Mouse (Mus musculus) heart, adult 2 months (tissue): ENCODE results near the gene Dnajc30. TPM values are rescaled to one million over a fixed set of nuclear protein-coding genes. Genes with fewer than 3 reads are reported as not detected.

ENCODE experiments used
- DNase-seq, 2 experiments: peaks; one replicate each; pipeline ENCODE4 v3.0.0; 2021
- H3K27ac ChIP-seq: fragments of 200-600 bp; 2 replicates; pipeline ENCODE4 v1.8.1; 2022
- H3K27me3 ChIP-seq: fragments of 200-500 bp; 2 replicates; pipeline ENCODE4 v1.6.1; 2012; ENCODE audit warnings: mild to moderate bottlenecking, low read length, inconsistent platforms, mixed read lengths; ENCODE audit not compliant: control insufficient read depth, insufficient read depth
- H3K36me3 ChIP-seq: fragments of 200-500 bp; 2 replicates; pipeline ENCODE4 v1.6.1; 2012; ENCODE audit warnings: low read length, inconsistent platforms; ENCODE audit not compliant: control insufficient read depth, insufficient read depth
- H3K4me1 ChIP-seq: fragments of 200-500 bp; 2 replicates; pipeline ENCODE4 v1.6.1; 2011; ENCODE audit warnings: low read length; ENCODE audit not compliant: control insufficient read depth, insufficient read depth
- H3K4me3 ChIP-seq: fragments of 200-600 bp; 2 replicates; pipeline ENCODE4 v1.8.1; 2022
- H3K79me2 ChIP-seq: fragments of 200-500 bp; replicated peaks from 2 replicates; pipeline ENCODE4 v1.6.1; 2012; ENCODE audit warnings: mild to moderate bottlenecking, inconsistent platforms, low read length, moderate library complexity, mixed read lengths; ENCODE audit not compliant: control insufficient read depth, insufficient read depth
- H3K9ac ChIP-seq: fragments of 200-500 bp; 2 replicates; pipeline ENCODE4 v1.6.1; 2012; ENCODE audit warnings: low read depth, mild to moderate bottlenecking, control low read depth, inconsistent platforms, low read length, mixed read lengths
- CTCF ChIP-seq: fragments of 200-600 bp; IDR thresholded peaks from 2 replicates; pipeline ENCODE4 v1.8.1; 2022; ENCODE audit warnings: antibody characterized with exemption, mild to moderate bottlenecking, moderate library complexity
- EP300 ChIP-seq: fragments of 200-500 bp; IDR thresholded peaks from 2 replicates; pipeline ENCODE4 v1.6.1; 2011; ENCODE audit warnings: low read depth, low read length, control low read depth; ENCODE audit not compliant: insufficient read depth
- POLR2A ChIP-seq: fragments of 200-500 bp; IDR thresholded peaks from 2 replicates; pipeline ENCODE4 v1.6.1; 2011; ENCODE audit warnings: mild to moderate bottlenecking, low read depth, low read length, control low read depth; ENCODE audit not compliant: insufficient read depth
- WGBS: fragments of 180-500 bp; shearing (Covaris S2); methylation state at CpG from one replicate; pipeline ENCODE4 v1.1.7; 2018; 5-methylcytosine and 5-hydroxymethylcytosine counted together
- intact Hi-C: fragments of 180-260 bp; cut with DNase I; formaldehyde crosslinking; loops from one replicate; pipeline ENCODE4 v1.15.1; 2025
- polyA plus RNA-seq: library from polyadenylated mRNA; depleted of rRNA; stranded (reverse); fragments of >200 nt; gene quantifications from 2 replicates; pipeline ENCODE4 v1.2.3, GENCODE M21; 2012
- total RNA-seq, 2 experiments: library from RNA; stranded (reverse); gene quantifications; 2 replicates each; pipeline ENCODE4 v1.2.3; 2021

The Dnajc30 gene
- total and polyA plus RNA-seq, 3 experiments: 35.7 to 46.1 (median 38.4) TPM

DNA sequence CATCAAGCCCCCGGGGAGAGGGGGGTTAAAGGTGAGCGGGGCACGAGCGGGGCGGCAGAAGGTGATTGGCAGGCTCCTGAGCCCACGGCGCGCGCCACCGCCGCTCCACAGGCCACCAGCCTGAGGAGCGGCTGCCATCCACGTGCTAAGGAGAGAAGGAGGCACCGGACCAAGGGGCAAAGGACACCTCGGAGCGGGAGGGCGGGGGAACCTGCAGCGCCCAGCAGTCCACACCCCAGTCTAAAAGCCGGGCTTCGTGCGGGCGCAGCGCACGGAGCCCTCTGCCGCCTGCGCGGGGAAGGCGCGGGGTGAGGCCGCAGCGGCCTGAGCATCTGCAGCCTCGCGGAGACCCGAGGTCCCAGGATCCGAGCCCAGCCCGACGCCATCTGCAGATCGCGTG lies 25.7 kb downstream of the Dnajc30 start, which contains the start of gene Mlxipl:
Gene Mlxipl, plus strand, starts transcription at position 238 of the 400 bp plus-strand sequence.
- TF ChIP-seq POLR2A (no peak), EP300 (no peak), CTCF (no peak)

DNA sequence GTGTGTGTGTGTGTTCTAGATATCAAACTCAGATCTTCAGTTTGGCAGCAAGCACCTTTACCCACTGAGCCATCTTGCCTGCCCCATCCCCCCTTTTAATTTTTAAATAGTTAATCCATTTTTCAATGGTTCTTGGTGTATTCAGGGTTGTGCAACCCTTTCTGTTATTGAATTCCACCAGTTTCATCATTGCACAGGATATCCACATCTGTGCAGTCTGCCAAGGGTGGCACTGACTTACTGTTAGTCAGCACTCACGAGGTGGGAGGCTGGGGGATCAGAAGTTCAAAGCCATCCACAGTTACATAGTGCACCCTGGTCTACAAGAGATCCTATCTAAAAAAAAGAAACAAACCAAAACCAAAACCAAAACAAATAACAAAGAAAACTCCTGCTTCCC lies 37.0 kb downstream of the Dnajc30 start:
- Histone ChIP-seq H3K27me3 (peaks cover 2% of the 10 kb centered on the region), H3K27ac (no peak overlapping the region), H3K36me3 (no peaks in the 10 kb centered on the region), H3K4me3 (no peak overlapping the region), H3K9ac (no peak overlapping the region), H3K79me2 (no peaks in the 10 kb centered on the region), H3K4me1 (no peaks in the 10 kb centered on the region)
- intact Hi-C loops: no loop called here
- WGBS: 38% methylated on average over 1 of the region's 1 CpGs
- no peak for DNase-seq
- TF ChIP-seq POLR2A (no peak), EP300 (no peak), CTCF (no peak)

More for the DNA sequence above, 25.7 kb downstream of the Dnajc30 start, which contains the start of gene Mlxipl:
- H3K4me3 ChIP-seq: no peak within 1 kb of the TSS
- H3K27ac ChIP-seq: no peak within 1 kb of the TSS
- intact Hi-C loops: no loop called here
- H3K27me3 ChIP-seq: peaks cover 10% of the 10 kb centered on the region; the same call in 1 of the 2 replicates
- no peaks in the 10 kb centered on the region for H3K4me1 ChIP-seq
- no peak for DNase-seq
- H3K79me2 ChIP-seq: no peaks in the 10 kb centered on the region
- H3K36me3 ChIP-seq: no peaks in the 10 kb centered on the region
- no peak within 1 kb of the TSS for H3K9ac ChIP-seq
- 6% methylated on average over 39 of the region's 39 CpGs for WGBS

DNA sequence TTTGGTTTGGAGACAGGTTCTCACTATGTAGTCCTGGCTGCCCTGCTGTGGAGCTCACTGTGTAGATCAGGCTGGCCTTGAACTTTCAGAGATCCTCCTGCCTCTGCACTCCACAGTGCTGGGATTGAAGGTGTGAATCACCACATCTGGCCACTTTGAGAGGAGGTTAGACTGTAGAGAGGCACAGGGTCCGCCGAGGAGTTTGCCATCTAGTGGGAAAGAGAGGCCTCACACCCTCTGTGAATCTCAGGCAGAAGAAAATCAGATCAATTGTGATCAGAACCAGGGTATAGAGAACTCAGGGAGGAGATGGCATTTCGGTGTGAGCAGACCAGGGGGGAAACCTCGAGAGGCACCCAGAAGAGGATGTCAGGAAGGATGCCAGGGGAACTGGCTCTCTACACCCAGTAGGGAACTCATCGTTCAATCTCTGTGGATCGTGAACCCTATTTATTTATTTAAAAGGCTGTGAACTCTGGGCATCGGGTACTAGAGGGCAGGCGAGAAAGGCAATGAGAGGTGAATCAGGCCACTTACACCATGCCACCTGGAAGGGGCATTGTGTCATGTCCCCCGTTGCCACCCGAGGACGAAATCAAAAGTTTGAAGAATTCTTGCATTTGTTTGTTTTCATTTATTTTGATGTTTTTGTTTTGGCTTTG lies 40.1 kb downstream of the Dnajc30 start:
- intact Hi-C loops: no loop called here
- Histone ChIP-seq H3K4me3 (no peak overlapping the region), H3K36me3 (no peaks in the 10 kb centered on the region), H3K9ac (no peak overlapping the region), H3K79me2 (no peaks in the 10 kb centered on the region), H3K27ac (no peak overlapping the region), H3K4me1 (no peaks in the 10 kb centered on the region), H3K27me3 (no peaks in the 10 kb centered on the region)
- 61% methylated on average over 11 of the region's 11 CpGs for WGBS
- TF ChIP-seq POLR2A (no peak), CTCF (peak; percentile 64), EP300 (no peak)
- no peak for DNase-seq

DNA sequence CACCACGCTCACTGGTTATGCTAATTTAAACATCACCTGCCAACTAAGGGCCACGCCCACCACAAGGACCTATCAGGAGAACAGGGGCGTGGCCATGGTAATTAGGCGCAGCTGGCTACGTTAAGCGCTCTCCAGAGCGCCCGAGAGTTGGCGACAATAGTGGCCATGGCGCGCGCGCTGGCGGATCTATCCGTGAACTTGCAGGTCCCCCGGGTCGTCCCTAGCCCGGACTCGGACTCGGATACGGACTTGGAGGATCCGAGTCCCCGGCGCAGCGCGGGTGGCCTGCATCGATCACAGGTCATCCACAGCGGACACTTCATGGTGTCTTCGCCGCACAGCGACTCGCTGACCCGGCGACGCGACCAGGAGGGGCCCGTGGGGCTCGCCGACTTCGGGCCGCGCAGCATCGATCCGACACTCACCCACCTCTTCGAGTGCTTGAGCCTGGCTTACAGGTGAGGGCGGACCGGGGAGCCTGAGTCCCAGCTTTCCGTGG lies 42.8 kb downstream of the Dnajc30 start:
- H3K79me2 ChIP-seq: no peaks in the 10 kb centered on the region
- H3K9ac ChIP-seq: peak overlapping the region; percentile 76
- TF ChIP-seq EP300 (0 out of 2 replicates have a peak, but pooled peaks have one; percentile 37), CTCF (no peak), POLR2A (peak; percentile 91)
- no peaks in the 10 kb centered on the region for H3K27me3 ChIP-seq
- DNase-seq: peak; percentile 81 to 87
- peak overlapping the region; percentile 57 for H3K4me3 ChIP-seq
- intact Hi-C loops: no loop called here
- H3K4me1 ChIP-seq: no peaks in the 10 kb centered on the region
- H3K27ac ChIP-seq: peak overlapping the region; percentile 87
- H3K36me3 ChIP-seq: no peaks in the 10 kb centered on the region
- WGBS: under 1% methylated on average over 48 of the region's 48 CpGs

DNA sequence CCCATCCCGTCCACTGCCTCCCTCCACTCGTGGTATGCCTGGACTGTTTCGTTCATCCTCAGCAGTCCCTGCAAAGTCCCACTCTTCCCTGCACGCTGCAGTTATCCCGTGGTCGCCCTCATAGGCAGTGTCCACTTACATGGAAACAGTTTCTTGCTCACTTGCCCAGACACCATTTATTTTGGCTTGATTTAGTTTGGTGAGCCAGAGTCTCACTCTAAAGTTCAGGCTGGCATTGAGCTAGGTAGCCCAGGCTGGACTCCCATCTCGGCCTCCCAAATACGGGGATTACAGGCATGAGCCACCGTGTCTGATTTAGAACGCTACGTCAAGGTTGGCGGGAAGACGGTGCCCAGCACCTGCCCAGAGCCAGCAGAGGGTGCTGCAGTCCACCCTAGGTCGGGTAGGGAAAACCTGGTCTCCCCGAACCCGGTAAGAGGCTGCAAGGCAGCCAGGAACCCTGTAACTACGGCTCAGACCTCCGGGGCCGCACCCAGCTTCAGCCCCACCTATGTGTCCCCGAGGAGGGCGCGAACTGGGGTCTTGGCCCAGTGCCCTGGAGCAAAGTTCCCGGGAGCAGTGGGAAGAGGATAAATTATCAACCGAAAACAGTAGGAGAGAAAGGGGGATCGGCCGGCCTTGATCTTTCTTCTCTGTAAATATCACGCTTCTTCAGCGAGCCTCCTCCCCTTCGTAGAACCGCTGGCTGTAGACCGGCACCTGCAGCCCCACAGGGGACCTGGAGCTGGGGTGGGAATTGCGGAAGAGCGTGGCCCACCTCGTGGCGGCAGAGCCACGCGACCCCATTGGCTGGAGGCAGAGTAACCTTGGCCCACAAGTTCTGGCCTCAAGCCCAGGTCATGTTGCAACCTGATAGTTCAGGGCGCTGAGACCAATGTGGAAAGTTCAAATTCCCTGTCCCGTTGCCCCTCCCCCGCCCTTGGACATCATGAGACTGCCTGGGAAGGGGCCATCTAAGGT lies 43.8 kb downstream of the Dnajc30 start:
- intact Hi-C loops: no loop called here
- H3K27me3 ChIP-seq: no peaks in the 10 kb centered on the region

More for the DNA sequence above, 43.8 kb downstream of the Dnajc30 start:
- H3K79me2 ChIP-seq: no peaks in the 10 kb centered on the region
- H3K36me3 ChIP-seq: no peaks in the 10 kb centered on the region
- 7% methylated on average over 40 of the region's 40 CpGs for WGBS
- no peaks in the 10 kb centered on the region for H3K4me1 ChIP-seq
- peak overlapping the region; percentile 57 for H3K4me3 ChIP-seq
- H3K9ac ChIP-seq: peak overlapping the region; percentile 76
- peak overlapping the region; percentile 87 for H3K27ac ChIP-seq
- DNase-seq: peak; percentile 75 to 84
- TF ChIP-seq CTCF (peak; percentile 79), POLR2A (no peak; the same call in 1 of the 2 replicates), EP300 (peak; percentile 78)
